Mouse (Mus musculus) fat pad, adult 2 months (tissue): Measurements from ENCODE around the gene Ptpn11.

Source experiments
- DNase-seq: peaks from one replicate; pipeline ENCODE4 v3.0.0-alpha.2; 2011; ENCODE audit warnings: low read depth, low spot score; ENCODE audit errors: extremely low read depth

Gene Ptpn11

GRCm38 (mm10) chr5:121093281-121093680, 97.9 kb downstream of the Ptpn11 start:
- DNase-seq: no peak

GRCm38 (mm10) chr5:121089660-121090059, 101.5 kb downstream of the Ptpn11 start:
- no peak for DNase-seq

- DNase-seq: no peak
These were observed 103.5 kb downstream of the Ptpn11 start for GRCm38 (mm10) chr5:121087733-121088132.

- DNase-seq: no peak
These were observed 108.6 kb downstream of the Ptpn11 start for GRCm38 (mm10) chr5:121082605-121083004.

- no peak for DNase-seq
These were observed 109.4 kb downstream of the Ptpn11 start for GRCm38 (mm10) chr5:121081754-121082153.
